Mouse (Mus musculus): ENCODE measurements around the gene Runx2. TPM values are rescaled to one million over a fixed set of nuclear protein-coding genes. Genes with fewer than 3 reads are reported as not detected.

Gene Runx2
- polyA plus RNA-seq, 1 experiment, result 1.7 TPM

- WGBS, result 83% methylated on average over 2 of the region's 2 CpGs
These were observed 164.2 kb downstream of the Runx2 start for GRCm38 (mm10) chr17:44650431-44650830.

GRCm38 (mm10) chr17:44649056-44649455 lies 165.5 kb downstream of the Runx2 start:
- TF ChIP-seq CTCF (conservative IDR thresholded peaks at IDR 0.05; ENCODE audit: insufficient read depth, insufficient read length, low read depth, low read length), result no peak
- TF ChIP-seq POLR2A (IDR thresholded peaks at IDR 0.05; ENCODE audit: low read depth, low read length), result no peak
- WGBS, result 26% methylated on average over 8 of the region's 8 CpGs
- H3K4me3 ChIP-seq (ENCODE audit: insufficient read depth, low read depth, low read length), result no peak overlapping the region
- H3K27me3 ChIP-seq (replicated peaks; ENCODE audit: control insufficient read depth, insufficient read depth, low read length), result no peaks in the 10 kb centered on the region
- DNase-seq, result peak; percentile 11
- no peaks in the 10 kb centered on the region for H3K4me1 ChIP-seq (ENCODE audit: control insufficient read depth, insufficient read depth, low read length)
- H3K27ac ChIP-seq (ENCODE audit: insufficient read depth, low read depth, low read length), result no peak overlapping the region
- no peaks in the 10 kb centered on the region for H3K36me3 ChIP-seq (ENCODE audit: control insufficient read depth, insufficient read depth, low read length)

More at GRCm38 (mm10) chr17:44650431-44650830, 164.2 kb downstream of the Runx2 start:
- Histone ChIP-seq H3K4me1 (ENCODE audit: control insufficient read depth, insufficient read depth, low read length) (no peaks in the 10 kb centered on the region), H3K4me3 (ENCODE audit: insufficient read depth, low read depth, low read length) (no peak overlapping the region), H3K27me3 (replicated peaks; ENCODE audit: control insufficient read depth, insufficient read depth, low read length) (no peaks in the 10 kb centered on the region), H3K36me3 (ENCODE audit: control insufficient read depth, insufficient read depth, low read length) (no peaks in the 10 kb centered on the region), H3K27ac (ENCODE audit: insufficient read depth, low read depth, low read length) (no peak overlapping the region)
- TF ChIP-seq CTCF (conservative IDR thresholded peaks at IDR 0.05; ENCODE audit: insufficient read depth, insufficient read length, low read depth, low read length) (no peak), POLR2A (IDR thresholded peaks at IDR 0.05; ENCODE audit: low read depth, low read length) (no peak)
- no peak for DNase-seq

DNA sequence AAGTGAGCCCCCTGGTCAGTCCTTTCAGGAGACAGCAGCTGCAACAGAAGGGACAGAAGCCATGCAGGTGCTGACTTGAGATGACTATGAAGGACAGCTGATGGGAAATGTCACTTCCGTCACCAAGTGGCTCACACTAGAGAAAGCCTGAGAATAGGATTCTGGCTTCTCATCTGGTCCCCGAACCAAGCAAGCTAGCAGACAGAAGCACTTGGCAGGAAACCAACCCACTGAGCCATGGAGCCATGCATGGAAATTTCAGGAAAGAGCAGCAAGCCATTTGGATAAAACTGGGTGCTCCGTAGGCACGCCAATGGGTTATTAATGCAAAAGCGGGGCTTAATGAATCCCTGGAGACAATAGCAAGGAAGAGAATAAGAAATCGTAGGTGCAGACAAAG lies 166.7 kb downstream of the Runx2 start:
- Histone ChIP-seq H3K27ac (ENCODE audit: insufficient read depth, low read depth, low read length) (no peak overlapping the region), H3K27me3 (replicated peaks; ENCODE audit: control insufficient read depth, insufficient read depth, low read length) (no peaks in the 10 kb centered on the region), H3K36me3 (ENCODE audit: control insufficient read depth, insufficient read depth, low read length) (no peaks in the 10 kb centered on the region), H3K4me1 (ENCODE audit: control insufficient read depth, insufficient read depth, low read length) (no peaks in the 10 kb centered on the region), H3K4me3 (ENCODE audit: insufficient read depth, low read depth, low read length) (no peak overlapping the region)
- 70% methylated on average over 6 of the region's 6 CpGs for WGBS
- peak; percentile 39 for DNase-seq
- TF ChIP-seq POLR2A (IDR thresholded peaks at IDR 0.05; ENCODE audit: low read depth, low read length) (no peak), CTCF (conservative IDR thresholded peaks at IDR 0.05; ENCODE audit: insufficient read depth, insufficient read length, low read depth, low read length) (no peak)

DNA sequence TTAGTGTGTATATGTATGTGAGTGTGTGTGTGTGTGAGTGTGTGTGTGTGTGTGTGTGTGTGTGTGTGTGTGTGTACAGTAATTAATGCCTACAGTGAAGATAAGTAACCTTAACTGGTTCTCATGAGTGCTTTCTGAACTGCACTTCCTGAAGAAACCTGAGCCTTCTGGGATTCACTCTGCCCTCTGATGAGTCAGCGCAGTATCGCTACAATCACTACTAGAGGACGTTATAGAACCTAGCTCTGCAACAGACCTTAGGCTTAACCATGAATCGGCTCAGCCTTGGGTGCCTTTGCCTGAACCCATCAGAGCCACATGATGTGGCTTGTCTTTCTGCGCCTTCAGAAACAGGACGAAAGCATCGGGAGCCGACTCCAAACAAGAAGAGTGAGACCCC lies 169.5 kb downstream of the Runx2 start:
- no peak for DNase-seq
- H3K27me3 ChIP-seq (replicated peaks; ENCODE audit: control insufficient read depth, insufficient read depth, low read length), result no peaks in the 10 kb centered on the region

GRCm38 (mm10) chr17:44643260-44643659 lies 171.3 kb downstream of the Runx2 start:
- no peak overlapping the region for H3K4me3 ChIP-seq (ENCODE audit: insufficient read depth, low read depth, low read length)
- TF ChIP-seq POLR2A (IDR thresholded peaks at IDR 0.05; ENCODE audit: low read depth, low read length), result no peak
- TF ChIP-seq CTCF (conservative IDR thresholded peaks at IDR 0.05; ENCODE audit: insufficient read depth, insufficient read length, low read depth, low read length), result no peak
- H3K36me3 ChIP-seq (ENCODE audit: control insufficient read depth, insufficient read depth, low read length), result no peaks in the 10 kb centered on the region
- no peaks in the 10 kb centered on the region for H3K27me3 ChIP-seq (replicated peaks; ENCODE audit: control insufficient read depth, insufficient read depth, low read length)
- WGBS, result 86% methylated on average over 6 of the region's 6 CpGs
- H3K4me1 ChIP-seq (ENCODE audit: control insufficient read depth, insufficient read depth, low read length), result no peaks in the 10 kb centered on the region
- H3K27ac ChIP-seq (ENCODE audit: insufficient read depth, low read depth, low read length), result no peak overlapping the region
- DNase-seq, result no peak

More for the DNA sequence above, 169.5 kb downstream of the Runx2 start:
- H3K27ac ChIP-seq (ENCODE audit: insufficient read depth, low read depth, low read length), result no peak overlapping the region
- no peaks in the 10 kb centered on the region for H3K4me1 ChIP-seq (ENCODE audit: control insufficient read depth, insufficient read depth, low read length)
- WGBS, result 82% methylated on average over 8 of the region's 8 CpGs
- H3K36me3 ChIP-seq (ENCODE audit: control insufficient read depth, insufficient read depth, low read length), result no peaks in the 10 kb centered on the region
- TF ChIP-seq POLR2A (IDR thresholded peaks at IDR 0.05; ENCODE audit: low read depth, low read length) (no peak), CTCF (conservative IDR thresholded peaks at IDR 0.05; ENCODE audit: insufficient read depth, insufficient read length, low read depth, low read length) (no peak)
- H3K4me3 ChIP-seq (ENCODE audit: insufficient read depth, low read depth, low read length), result no peak overlapping the region

GRCm38 (mm10) chr17:44642126-44642525 lies 172.5 kb downstream of the Runx2 start:
- Histone ChIP-seq H3K4me3 (ENCODE audit: insufficient read depth, low read depth, low read length) (no peak overlapping the region), H3K27me3 (replicated peaks; ENCODE audit: control insufficient read depth, insufficient read depth, low read length) (no peaks in the 10 kb centered on the region), H3K4me1 (ENCODE audit: control insufficient read depth, insufficient read depth, low read length) (no peaks in the 10 kb centered on the region), H3K36me3 (ENCODE audit: control insufficient read depth, insufficient read depth, low read length) (no peaks in the 10 kb centered on the region), H3K27ac (ENCODE audit: insufficient read depth, low read depth, low read length) (no peak overlapping the region)
- TF ChIP-seq POLR2A (IDR thresholded peaks at IDR 0.05; ENCODE audit: low read depth, low read length) (no peak), CTCF (conservative IDR thresholded peaks at IDR 0.05; ENCODE audit: insufficient read depth, insufficient read length, low read depth, low read length) (no peak)
- DNase-seq, result no peak
- 81% methylated on average over 4 of the region's 4 CpGs for WGBS

GRCm38 (mm10) chr17:44640910-44641309 lies 173.7 kb downstream of the Runx2 start:
- DNase-seq, result no peak
- H3K27me3 ChIP-seq (replicated peaks; ENCODE audit: control insufficient read depth, insufficient read depth, low read length), result no peaks in the 10 kb centered on the region
- WGBS, result 90% methylated on average over 3 of the region's 3 CpGs
- no peaks in the 10 kb centered on the region for H3K4me1 ChIP-seq (ENCODE audit: control insufficient read depth, insufficient read depth, low read length)
- TF ChIP-seq POLR2A (IDR thresholded peaks at IDR 0.05; ENCODE audit: low read depth, low read length), result no peak
- no peak for TF ChIP-seq CTCF (conservative IDR thresholded peaks at IDR 0.05; ENCODE audit: insufficient read depth, insufficient read length, low read depth, low read length)
- H3K4me3 ChIP-seq (ENCODE audit: insufficient read depth, low read depth, low read length), result no peak overlapping the region
- H3K36me3 ChIP-seq (ENCODE audit: control insufficient read depth, insufficient read depth, low read length), result no peaks in the 10 kb centered on the region
- H3K27ac ChIP-seq (ENCODE audit: insufficient read depth, low read depth, low read length), result no peak overlapping the region
